Mouse (Mus musculus) brain, embryonic 14.5 days (tissue): ENCODE measurements at regions not wholly inside any gene's neighbourhood (a gene's known extent, or its start where the extent isn't known, plus 50 kb on each side); places are given as distances from the start of the nearest gene placed in this dataset.
A peak's percentile ranks its signal among the peaks of the same experiment; 100 is the strongest.

Source experiments
- DNase-seq: peaks from one replicate; pipeline ENCODE4 v3.0.0-alpha.2; 2011; ENCODE audit warnings: low read depth
- CTCF ChIP-seq: fragments of 200-500 bp; IDR thresholded peaks from 2 replicates; pipeline ENCODE4 v1.5.1; 2012; ENCODE audit warnings: inconsistent platforms, mild to moderate bottlenecking, moderate library complexity, borderline replicate concordance; ENCODE audit not compliant: insufficient read depth, insufficient read length; ENCODE audit errors: extremely low read depth
- POLR2A ChIP-seq: fragments of 200-500 bp; IDR thresholded peaks from 2 replicates; pipeline ENCODE4 v1.6.1; 2012; ENCODE audit warnings: mild to moderate bottlenecking, inconsistent platforms, borderline replicate concordance; ENCODE audit not compliant: poor library complexity, insufficient read depth, insufficient read length, severe bottlenecking; ENCODE audit errors: extremely low read depth

GRCm38 (mm10) chr11:40562866-40563265 is 132.1 kb downstream of the Mat2b start:
- DNase-seq, result peak; percentile 68
- TF ChIP-seq POLR2A (no peak), CTCF (no peak)

- no peak for DNase-seq
- TF ChIP-seq CTCF (no peak), POLR2A (no peak)
Measured at GRCm38 (mm10) chr11:40561983-40562382, 133.0 kb downstream of the Mat2b start.

- DNase-seq, result no peak
- no peak for TF ChIP-seq POLR2A
- TF ChIP-seq CTCF, result no peak
Measured at GRCm38 (mm10) chr11:40561400-40561799, 133.6 kb downstream of the Mat2b start.

- TF ChIP-seq CTCF (no peak), POLR2A (no peak)
- DNase-seq, result no peak
Measured at GRCm38 (mm10) chr11:40558486-40558885, 136.5 kb downstream of the Mat2b start.

- peak; percentile 29 for DNase-seq
- TF ChIP-seq CTCF (no peak), POLR2A (no peak)
Measured at GRCm38 (mm10) chr11:40554867-40555794, 139.9 kb downstream of the Mat2b start.

- no peak for TF ChIP-seq CTCF
- no peak for TF ChIP-seq POLR2A
- no peak for DNase-seq
Measured at GRCm38 (mm10) chr11:40552054-40552453, 142.9 kb downstream of the Mat2b start.

GRCm38 (mm10) chr11:40546596-40546995 is 148.4 kb downstream of the Mat2b start:
- TF ChIP-seq CTCF, result no peak
- no peak for DNase-seq

GRCm38 (mm10) chr11:40545537-40545936 is 149.5 kb downstream of the Mat2b start:
- DNase-seq, result peak; percentile 39
- TF ChIP-seq CTCF, result no peak
- TF ChIP-seq POLR2A, result no peak

GRCm38 (mm10) chr11:40540229-40540628 is 154.8 kb downstream of the Mat2b start:
- DNase-seq, result no peak
- TF ChIP-seq CTCF, result no peak
- no peak for TF ChIP-seq POLR2A

- TF ChIP-seq POLR2A, result no peak
- no peak for TF ChIP-seq CTCF
- peak; percentile 27 for DNase-seq
Measured at GRCm38 (mm10) chr11:40539776-40540175, 155.2 kb downstream of the Mat2b start.

- TF ChIP-seq CTCF (no peak), POLR2A (no peak)
- no peak for DNase-seq
Measured at GRCm38 (mm10) chr11:40536236-40536765, 158.7 kb downstream of the Mat2b start.
